Mouse (Mus musculus): ENCODE data around the gene Apoa4.

Gene Apoa4

DNA sequence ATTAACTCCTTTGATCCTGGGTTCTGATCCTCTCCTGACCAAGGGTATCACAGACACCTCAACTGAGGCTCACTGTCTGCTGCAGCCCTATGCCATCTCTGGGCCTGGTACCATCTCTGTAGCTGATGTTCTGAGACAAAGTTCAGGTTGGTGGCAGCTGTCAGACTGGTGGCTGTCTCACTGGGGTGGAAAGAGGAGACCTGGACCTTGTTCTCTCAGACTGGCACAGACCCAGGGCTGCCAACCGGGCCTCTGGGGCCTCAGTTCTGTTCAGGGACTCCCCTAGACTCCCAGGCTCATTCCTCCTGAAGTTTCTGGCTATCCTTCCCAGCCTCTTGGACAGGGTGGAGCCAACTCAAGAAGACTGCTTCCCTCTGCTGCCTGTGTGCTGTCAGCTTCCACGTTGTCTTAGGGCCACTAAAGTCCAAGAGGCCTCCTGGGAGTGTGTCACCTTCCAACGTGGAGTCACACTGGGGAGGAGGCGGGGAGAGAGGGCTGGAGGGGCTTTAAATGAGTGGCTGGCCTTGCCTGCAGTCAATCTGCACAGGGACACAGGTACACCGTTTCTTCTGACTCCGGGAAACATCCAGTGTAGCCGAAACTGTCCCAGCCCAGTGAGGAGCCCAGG, at the start of gene Apoa4:
Apoa4 (plus strand) TSS at position 171 of the 628 bp plus-strand sequence.
- no peak for DNase-seq

DNA sequence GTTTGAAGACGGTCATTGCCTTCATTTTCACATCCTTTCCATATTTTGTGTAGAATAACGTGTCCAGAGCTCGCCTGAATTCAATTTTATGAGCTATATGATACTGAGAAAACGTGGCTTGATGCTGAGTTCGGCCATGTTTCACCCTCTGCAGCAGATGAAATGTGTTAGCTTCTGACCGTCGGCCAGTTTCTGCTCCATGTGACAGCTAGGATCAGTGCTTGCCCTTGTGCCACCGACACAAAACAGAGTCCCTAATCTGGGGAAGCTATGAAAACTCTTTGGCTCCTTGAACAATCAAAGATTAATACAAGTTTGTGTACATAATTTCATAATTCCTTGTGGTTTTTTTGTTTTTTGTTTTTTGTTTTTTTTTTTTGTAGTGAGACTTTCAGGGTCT, 49.3 kb upstream of the Apoa4 start:
- DNase-seq: no peak

GRCm38 (mm10) chr9:46191644-46192043, 48.9 kb upstream of the Apoa4 start:
- DNase-seq: no peak

DNA sequence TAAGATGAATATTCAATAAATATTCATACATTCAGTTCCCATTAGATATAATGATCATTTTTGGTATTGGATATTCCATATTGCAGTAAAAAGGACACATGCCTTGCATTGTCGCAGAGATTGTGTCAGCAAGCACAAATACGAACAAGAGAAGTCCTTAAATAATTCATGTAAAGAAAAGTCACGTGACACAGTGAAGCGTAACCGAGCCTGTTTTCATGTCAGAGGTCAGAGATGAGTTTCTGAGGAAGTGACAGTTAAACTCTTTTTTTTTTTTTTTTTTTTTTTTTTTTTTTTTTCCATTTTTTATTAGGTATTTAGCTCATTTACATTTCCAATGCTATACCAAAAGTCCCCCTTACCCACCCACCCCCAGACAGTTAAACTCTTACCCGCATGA, 47.9 kb upstream of the Apoa4 start:
- DNase-seq: no peak

GRCm38 (mm10) chr9:46194809-46195208, 45.7 kb upstream of the Apoa4 start:
- no peak for DNase-seq

GRCm38 (mm10) chr9:46196699-46197169, 43.8 kb upstream of the Apoa4 start:
- DNase-seq: no peak

GRCm38 (mm10) chr9:46198461-46198860, 42.0 kb upstream of the Apoa4 start:
- no peak for DNase-seq

- DNase-seq: no peak
These were observed 41.6 kb upstream of the Apoa4 start for GRCm38 (mm10) chr9:46198936-46199335.

- no peak for DNase-seq
These were observed 40.9 kb upstream of the Apoa4 start for GRCm38 (mm10) chr9:46199609-46200008.

DNA sequence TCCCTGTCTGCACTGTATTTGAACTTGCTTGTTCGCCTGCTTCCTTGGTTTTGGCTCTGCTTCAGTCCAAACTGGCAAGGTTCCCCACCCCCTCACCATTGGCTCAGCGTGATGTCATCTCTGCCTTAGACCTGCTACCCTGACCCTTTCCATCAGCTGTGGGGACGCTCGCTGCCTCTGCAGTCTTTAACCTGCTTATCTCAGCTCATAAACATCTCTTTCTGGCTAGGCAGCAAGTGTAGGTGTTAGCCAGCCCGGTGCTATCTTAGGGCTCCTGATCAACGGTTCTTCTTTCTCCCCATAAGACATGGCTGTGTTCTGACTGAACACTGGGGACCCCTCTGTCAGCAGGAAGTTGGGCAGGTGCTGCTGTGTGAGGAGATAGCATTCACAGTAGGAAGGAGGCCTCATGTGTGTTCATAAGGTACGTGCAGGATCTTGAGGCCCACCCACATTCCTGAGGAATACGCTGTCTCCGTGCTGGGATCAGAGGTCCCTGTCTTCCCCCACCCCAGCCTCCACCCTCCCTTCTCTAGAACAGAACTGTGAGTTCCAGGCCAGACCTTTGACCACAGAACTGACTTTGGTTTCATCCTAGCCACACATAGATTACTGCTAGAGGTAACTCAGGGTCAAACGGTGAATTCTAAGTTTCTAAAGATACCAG, 33.5 kb upstream of the Apoa4 start:
- no peak for DNase-seq

DNA sequence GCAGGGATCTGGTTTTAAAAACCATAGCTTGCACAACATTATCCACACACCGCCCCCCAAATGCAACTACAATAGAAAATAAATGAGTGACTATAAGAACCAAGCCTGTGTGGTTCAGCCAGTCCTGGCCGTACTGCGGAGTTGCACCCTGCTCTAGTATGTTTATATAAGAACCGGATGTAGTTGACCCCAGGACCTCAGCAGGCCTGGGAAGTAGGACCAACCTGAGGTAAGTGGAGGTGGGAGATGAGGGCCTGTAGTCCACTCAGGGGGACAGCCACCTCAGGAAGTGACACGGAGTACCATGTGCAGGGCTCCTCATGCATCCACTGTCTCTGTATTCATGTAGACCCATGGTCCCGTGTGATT, 33.0 kb upstream of the Apoa4 start:
- DNase-seq: no peak

DNA sequence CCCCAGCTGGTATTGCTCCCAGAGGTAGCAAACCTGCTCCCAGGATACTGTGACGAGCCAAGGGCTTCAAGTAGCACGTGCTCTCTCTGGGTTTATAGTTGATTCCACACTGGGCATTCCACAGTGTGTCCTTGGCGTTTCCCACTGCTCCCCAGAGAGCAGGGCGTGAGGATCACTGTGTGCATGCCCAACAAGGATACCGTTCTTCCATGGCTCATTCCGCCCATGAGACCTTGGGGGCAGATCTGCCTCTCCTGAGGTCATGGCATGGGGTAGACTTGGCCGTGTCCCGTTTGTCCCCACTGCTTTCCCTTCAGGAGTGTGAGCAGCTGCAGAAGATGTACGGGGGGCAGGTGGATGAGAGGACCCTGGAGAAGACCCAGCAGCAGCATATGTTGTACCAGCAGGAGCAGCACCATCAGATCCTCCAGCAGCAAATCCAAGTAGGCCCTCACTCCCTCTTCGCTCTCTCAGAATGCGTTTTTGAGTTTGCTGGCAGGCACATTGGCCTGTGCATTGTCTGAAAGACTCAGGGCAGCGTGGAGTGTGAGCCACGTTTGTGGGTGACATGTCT, 32.0 kb upstream of the Apoa4 start:
- no peak for DNase-seq

GRCm38 (mm10) chr9:46210473-46210872, 30.0 kb upstream of the Apoa4 start:
- DNase-seq: no peak

- DNase-seq: no peak
These were observed 26.2 kb upstream of the Apoa4 start for GRCm38 (mm10) chr9:46214276-46214675.

DNA sequence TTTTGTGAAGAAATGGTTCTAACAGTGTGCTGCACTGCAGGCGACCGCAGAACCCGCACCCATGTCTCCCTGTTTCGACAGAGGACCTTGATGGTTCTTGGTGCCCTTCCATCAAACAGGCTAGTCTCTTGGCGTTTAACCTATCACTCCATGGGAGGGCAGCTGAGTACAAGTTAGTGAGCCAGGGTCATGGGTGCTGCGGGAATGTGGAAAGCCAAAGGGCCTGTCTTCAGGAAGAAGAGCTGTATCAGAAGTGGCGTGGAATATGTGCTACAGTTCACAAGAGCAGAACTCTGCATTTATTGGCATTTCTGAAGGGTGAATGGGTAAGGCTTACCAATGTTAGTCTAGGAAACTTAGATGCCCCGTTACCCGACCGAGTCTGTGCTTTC, 25.6 kb upstream of the Apoa4 start:
- no peak for DNase-seq

DNA sequence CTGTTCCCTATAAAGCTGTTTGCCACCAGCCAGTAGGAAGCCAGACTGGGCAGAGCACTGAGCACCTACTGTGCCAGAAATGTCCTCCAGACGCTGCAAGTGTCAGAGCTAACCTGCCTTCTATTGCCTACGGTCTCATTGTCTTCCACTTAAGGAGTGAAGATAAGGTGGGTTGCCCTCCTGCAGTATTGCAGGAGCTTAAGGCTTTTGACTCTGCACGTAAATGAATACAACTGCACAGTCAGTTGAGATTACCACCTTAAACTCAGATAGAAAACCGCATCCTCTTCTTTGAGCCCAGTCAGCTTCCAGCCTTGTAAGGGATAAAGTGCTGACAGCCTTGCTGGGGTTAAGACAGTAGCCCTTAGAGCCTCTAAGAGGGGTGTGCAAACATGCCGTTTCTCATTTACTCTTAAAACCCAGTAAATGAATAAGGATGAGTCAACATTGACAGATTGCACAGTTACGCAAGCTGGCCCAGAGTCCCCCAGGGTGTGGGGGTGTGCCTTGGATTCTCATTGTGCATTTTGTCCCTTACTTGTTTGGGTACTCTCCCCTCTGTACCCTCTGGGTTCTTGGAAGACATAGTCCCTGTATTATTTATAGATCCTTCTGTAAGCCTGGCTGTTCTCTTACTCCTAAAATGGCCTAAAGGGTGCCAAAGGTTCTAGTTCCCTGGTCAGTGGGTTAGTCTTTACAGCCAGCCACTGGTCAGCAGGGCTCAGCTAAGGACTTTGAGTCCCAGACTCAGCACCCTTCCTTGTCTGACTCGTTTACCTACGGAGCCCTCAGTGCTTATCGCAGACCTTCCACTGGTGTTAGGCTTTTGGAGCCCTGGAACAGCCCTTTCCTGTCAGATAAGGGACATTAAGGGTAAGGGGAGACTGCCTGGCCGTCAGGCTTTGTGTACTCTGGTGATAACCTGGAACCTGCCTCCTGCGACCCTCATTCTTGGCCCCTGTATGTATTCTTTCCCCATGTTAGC, 24.9 kb upstream of the Apoa4 start:
- no peak for DNase-seq

- DNase-seq: no peak
These were observed 23.6 kb upstream of the Apoa4 start for GRCm38 (mm10) chr9:46216744-46217470.

GRCm38 (mm10) chr9:46218176-46218575, 22.3 kb upstream of the Apoa4 start:
- DNase-seq: no peak

DNA sequence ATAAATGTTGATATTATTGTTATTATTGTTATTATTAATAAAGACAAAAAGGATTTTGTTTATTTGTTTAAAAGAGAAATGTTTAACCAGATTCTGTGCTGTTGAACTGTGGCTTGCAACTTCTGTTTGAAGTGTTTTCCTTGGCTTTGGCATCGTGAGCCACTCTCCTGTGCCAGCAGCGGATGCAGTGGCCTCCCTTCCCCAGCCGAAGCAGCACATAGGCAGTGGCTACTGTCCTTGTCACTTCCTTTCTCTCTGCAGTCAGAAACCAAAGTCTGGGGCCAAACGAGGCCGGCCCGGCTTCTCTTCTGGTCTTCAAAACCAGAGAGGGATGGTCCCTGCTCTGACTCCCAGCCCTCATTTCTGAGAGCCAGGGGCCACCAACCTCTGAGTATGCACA, 17.4 kb upstream of the Apoa4 start:
- DNase-seq: no peak

- DNase-seq: no peak
These were observed 16.4 kb upstream of the Apoa4 start for GRCm38 (mm10) chr9:46224101-46224500.

DNA sequence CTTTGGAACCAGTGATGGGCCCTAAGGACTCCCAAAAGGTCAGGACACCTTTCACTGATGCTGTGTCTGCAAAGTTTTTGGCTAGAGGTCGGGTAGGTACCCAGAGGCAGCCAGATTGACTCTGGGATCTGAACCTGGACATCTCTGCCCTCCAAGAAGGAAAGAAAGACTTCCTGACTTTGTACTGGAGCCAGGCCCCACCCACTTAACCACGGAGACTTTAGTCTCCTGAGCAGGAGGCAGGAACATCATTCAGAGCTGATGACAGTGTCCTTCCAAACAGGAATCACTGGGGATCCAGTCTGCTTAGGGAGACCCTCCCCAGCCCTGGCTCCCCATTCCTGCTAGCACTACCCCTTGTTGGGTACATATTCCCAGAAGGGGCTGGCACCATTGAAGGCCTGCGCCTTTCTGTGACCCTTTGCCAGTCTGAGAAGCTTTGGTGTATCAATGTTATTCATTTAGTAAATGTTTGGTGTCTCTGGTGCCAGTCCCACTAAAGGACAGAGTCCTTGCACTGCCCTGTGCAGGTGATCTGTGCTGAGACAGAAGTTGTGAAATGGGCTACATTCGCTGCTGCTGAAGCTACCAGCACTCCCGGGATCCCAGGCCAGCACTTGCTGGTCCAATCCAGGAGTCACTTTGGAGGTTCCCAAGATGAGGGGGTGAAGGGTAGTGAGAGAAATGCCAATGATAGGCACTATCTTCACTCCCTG, 15.4 kb upstream of the Apoa4 start:
- no peak for DNase-seq

DNA sequence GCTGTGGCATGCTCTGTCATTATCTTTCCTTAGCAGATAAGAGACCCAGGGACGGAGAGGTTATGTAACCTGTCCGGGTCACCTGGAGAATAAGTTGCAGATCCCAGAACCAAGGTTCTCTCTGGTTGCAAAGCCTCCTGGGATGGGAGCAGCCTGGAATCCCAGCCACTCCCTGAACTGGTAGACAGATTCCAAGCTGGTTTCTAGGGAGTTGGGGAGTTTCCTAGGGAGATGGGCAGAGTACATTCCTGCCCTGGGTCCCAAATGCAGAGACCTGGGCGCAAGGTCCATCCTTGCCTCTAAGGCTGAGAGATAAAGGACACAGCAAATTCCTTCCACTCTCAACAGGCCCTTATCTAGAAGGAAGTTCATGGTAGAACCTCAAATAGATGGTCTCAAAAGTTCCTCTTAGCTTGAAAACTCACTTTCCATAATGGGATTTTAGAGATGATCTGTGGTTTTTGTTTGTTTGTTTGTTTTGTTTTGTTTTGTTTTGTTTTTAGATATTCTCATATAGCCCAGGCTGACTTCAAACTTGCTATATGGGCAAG, 13.4 kb upstream of the Apoa4 start:
- no peak for DNase-seq

Measured in thymus, postnatal 4 days (tissue).